Mouse (Mus musculus): ENCODE measurements around the gene Pgbd1. TPM values are rescaled to one million over a fixed set of nuclear protein-coding genes. Genes with fewer than 3 reads are reported as not detected.
"Not testable (repeated sequence)": the region's sequence is repeated elsewhere in the genome, so short reads cannot be mapped to it uniquely, and the experiment has no call there.

Pgbd1 gene
- polyA plus RNA-seq, 2 experiments: 1.2 to 1.3 TPM

DNA sequence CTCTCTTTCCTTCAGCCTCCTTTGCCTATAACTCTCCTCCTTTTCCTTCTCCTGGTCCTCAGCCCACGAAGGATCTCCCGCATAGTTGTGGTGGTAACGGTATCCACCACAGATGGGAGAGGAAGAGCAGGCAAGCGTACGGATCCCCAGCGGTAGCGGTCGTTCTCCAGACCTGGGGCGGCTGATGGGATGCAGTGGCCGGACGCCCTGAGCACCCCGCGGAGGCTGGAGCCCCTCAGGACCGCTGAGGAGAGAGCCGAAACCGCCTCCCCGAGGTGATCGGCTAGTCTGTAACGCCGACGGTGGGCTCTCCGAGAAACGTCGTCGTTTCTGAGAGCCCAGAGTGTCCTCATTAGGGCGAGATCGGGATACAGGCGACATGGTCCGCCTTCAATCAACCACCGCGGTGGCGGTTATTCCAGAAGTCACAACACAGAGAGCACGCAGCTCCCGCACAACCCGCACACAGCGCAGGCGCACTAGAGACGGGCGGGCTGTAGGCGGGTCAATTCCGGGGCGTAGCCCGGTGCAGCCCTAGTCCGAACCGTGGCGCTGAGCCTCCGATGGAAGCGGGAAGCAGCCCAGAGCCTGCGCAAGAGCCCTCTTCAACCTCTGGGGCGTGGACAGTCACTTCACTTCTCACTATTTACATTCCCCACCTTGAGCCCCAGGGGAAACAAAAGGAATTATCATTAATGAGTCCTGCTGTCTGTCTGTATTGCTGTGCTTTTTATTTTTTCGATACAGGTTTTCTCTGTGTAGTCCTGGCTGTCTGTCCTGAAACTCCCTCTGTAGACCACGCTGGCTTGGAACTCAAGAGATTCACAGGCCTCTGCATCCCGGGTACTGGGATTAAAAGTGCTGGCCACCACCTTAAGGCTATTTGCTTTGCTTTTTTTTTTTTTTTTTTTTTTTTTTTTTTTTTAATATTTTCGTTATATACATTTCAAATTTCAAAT, 27.5 kb upstream of the Pgbd1 start, which contains the start of gene Nkapl:
Gene Nkapl (minus strand): TSS at position 449 of the 959 bp plus-strand sequence.
- Histone ChIP-seq H3K9me3 (ENCODE audit: control insufficient read depth, low read length) (no peaks in the 10 kb centered on the region), H3K27ac (no peak within 1 kb of the TSS), H3K4me3 (ENCODE audit: insufficient read depth in 1 of 2, low read depth in 2 of 2, low read length in 2 of 2) (peak within 1 kb of the TSS; percentile 64 to 84), H3K27me3 (ENCODE audit: control insufficient read depth, insufficient read depth, low read length) (peaks cover 8% of the 10 kb centered on the region), H3K9ac (replicated peaks) (peak within 1 kb of the TSS; percentile 76), H3K4me2 (ENCODE audit: low read depth) (peak within 1 kb of the TSS; percentile 97), H3K4me1 (replicated peaks; ENCODE audit: control insufficient read depth in 2 of 2, insufficient read depth in 2 of 2, low read length in 1 of 2) (peaks cover 7 to 8% of the 10 kb centered on the region in 2 experiments), H3K36me3 (replicated peaks; ENCODE audit: control insufficient read depth, insufficient read depth, low read depth) (no peaks in the 10 kb centered on the region)
- ATAC-seq (ENCODE audit: insufficient read depth): peak; percentile 100
- peak; percentile 81 to 85 (median 82) for DNase-seq (ENCODE audit: low read depth in 3 of 3, low spot score in 3 of 3)
- TF ChIP-seq EP300 (IDR thresholded peaks at IDR 0.05; ENCODE audit: low read depth): no peak
- peak; percentile 29 for TF ChIP-seq CTCF (IDR thresholded peaks at IDR 0.05; ENCODE audit: low read depth)
- WGBS (ENCODE audit: insufficient replicate concordance): under 1% methylated on average over 54 of the region's 54 CpGs

DNA sequence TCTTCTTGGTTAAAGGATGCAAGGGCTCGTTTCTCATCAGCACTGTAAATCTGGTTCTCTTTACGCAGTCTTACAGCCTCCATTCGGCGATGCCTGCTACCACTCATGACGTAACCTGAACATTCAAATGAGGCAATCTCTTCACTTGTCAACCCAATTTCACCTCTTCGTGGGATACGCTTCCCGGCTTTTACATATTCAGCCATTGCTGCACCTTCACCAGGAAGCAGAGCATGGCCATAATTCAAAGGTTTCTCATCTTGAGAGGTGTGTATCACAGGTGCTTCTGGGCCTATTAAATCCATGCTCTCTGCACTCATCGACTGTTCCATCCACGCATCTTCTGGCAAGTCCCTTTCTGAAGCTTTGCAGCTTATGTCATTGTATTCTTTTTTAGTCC, 26.5 kb upstream of the Pgbd1 start:
- 70% methylated on average over 10 of the region's 10 CpGs for WGBS (ENCODE audit: insufficient replicate concordance)
- H3K4me1 ChIP-seq (replicated peaks; ENCODE audit: control insufficient read depth in 2 of 2, insufficient read depth in 2 of 2, low read length in 1 of 2): peaks cover 3 to 6% of the 10 kb centered on the region in 2 experiments
- no peaks in the 10 kb centered on the region for H3K36me3 ChIP-seq (replicated peaks; ENCODE audit: control insufficient read depth, insufficient read depth, low read depth)
- no peak overlapping the region for H3K9ac ChIP-seq (replicated peaks)
- peak overlapping the region; percentile 97 for H3K4me2 ChIP-seq (ENCODE audit: low read depth)
- peaks cover 8% of the 10 kb centered on the region for H3K27me3 ChIP-seq (ENCODE audit: control insufficient read depth, insufficient read depth, low read length)
- H3K9me3 ChIP-seq (ENCODE audit: control insufficient read depth, low read length): no peaks in the 10 kb centered on the region
- no peak for DNase-seq (ENCODE audit: low read depth in 3 of 3, low spot score in 3 of 3)
- no peak for ATAC-seq (ENCODE audit: insufficient read depth)
- no peak overlapping the region for H3K4me3 ChIP-seq (ENCODE audit: insufficient read depth in 1 of 2, low read depth in 2 of 2, low read length in 2 of 2)
- TF ChIP-seq CTCF (IDR thresholded peaks at IDR 0.05; ENCODE audit: low read depth) (no peak), EP300 (IDR thresholded peaks at IDR 0.05; ENCODE audit: low read depth) (no peak)
- H3K27ac ChIP-seq: no peak overlapping the region

DNA sequence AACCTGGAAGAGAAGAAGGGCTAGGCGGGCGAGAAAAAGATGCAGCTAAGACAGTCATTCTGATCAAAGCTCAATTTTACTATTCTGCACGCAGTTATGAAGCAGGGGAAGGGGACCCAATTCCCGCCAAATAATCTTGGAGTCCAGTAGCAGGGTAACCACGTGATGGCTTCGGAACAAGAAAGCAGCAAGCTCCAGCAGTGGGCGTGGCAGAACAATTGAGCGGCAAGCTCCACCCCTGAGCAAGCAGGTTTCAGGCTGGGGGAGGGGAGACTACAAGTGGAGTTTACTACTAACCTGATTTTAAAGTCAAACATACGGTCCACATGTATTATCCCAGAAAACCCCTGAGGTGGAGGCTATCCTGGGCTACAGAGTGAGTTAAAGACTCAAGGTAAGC, 21.7 kb upstream of the Pgbd1 start:
- H3K4me2 ChIP-seq (ENCODE audit: low read depth); H3K27ac ChIP-seq; H3K27me3 ChIP-seq (ENCODE audit: control insufficient read depth, insufficient read depth, low read length); H3K9me3 ChIP-seq (ENCODE audit: control insufficient read depth, low read length); ATAC-seq (ENCODE audit: insufficient read depth); H3K9ac ChIP-seq (replicated peaks); H3K4me1 ChIP-seq (replicated peaks; ENCODE audit: control insufficient read depth in 2 of 2, insufficient read depth in 2 of 2, low read length in 1 of 2); H3K36me3 ChIP-seq (replicated peaks; ENCODE audit: control insufficient read depth, insufficient read depth, low read depth); DNase-seq (ENCODE audit: low read depth in 3 of 3, low spot score in 3 of 3); H3K4me3 ChIP-seq (ENCODE audit: insufficient read depth in 1 of 2, low read depth in 2 of 2, low read length in 2 of 2): not testable (repeated sequence)
- WGBS (ENCODE audit: insufficient replicate concordance): 40% methylated on average over 9 of the region's 9 CpGs

DNA sequence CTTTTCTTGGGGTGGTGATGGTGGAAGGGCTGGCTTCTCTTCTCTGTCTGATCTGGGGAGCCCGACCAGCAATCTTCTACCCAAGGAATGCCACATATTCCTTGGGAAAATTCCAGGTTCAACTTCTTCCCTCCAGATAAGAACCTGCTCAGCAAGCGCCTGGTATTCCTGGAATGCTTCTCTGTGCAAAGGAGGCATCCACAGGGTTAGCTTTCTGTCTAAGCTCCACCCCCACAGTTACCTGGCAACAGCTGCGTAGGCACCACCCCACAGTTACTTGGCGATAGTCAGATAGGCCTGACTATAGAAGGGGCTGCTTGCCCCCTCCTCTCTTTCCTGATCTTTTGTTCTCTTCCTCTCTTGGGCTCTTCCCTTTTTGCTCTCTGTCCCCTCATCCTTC, 15.5 kb upstream of the Pgbd1 start:
- H3K36me3 ChIP-seq (replicated peaks; ENCODE audit: control insufficient read depth, insufficient read depth, low read depth): no peaks in the 10 kb centered on the region
- WGBS (ENCODE audit: insufficient replicate concordance): 26% methylated on average over 4 of the region's 4 CpGs
- H3K4me3 ChIP-seq (ENCODE audit: insufficient read depth in 1 of 2, low read depth in 2 of 2, low read length in 2 of 2): no peak overlapping the region
- H3K9ac ChIP-seq (replicated peaks): no peak overlapping the region
- TF ChIP-seq EP300 (IDR thresholded peaks at IDR 0.05; ENCODE audit: low read depth): no peak
- no peak for TF ChIP-seq CTCF (IDR thresholded peaks at IDR 0.05; ENCODE audit: low read depth)
- no peaks in the 10 kb centered on the region for H3K9me3 ChIP-seq (ENCODE audit: control insufficient read depth, low read length)
- no peak overlapping the region for H3K4me2 ChIP-seq (ENCODE audit: low read depth)
- H3K27ac ChIP-seq: no peak overlapping the region
- DNase-seq (ENCODE audit: low read depth in 3 of 3, low spot score in 3 of 3): no peak
- ATAC-seq (ENCODE audit: insufficient read depth): no peak
- H3K27me3 ChIP-seq (ENCODE audit: control insufficient read depth, insufficient read depth, low read length): no peaks in the 10 kb centered on the region
- peaks cover 2 to 13% of the 10 kb centered on the region in 2 experiments; a peak in 3 of 4 replicates for H3K4me1 ChIP-seq (replicated peaks; ENCODE audit: control insufficient read depth in 2 of 2, insufficient read depth in 2 of 2, low read length in 1 of 2)

DNA sequence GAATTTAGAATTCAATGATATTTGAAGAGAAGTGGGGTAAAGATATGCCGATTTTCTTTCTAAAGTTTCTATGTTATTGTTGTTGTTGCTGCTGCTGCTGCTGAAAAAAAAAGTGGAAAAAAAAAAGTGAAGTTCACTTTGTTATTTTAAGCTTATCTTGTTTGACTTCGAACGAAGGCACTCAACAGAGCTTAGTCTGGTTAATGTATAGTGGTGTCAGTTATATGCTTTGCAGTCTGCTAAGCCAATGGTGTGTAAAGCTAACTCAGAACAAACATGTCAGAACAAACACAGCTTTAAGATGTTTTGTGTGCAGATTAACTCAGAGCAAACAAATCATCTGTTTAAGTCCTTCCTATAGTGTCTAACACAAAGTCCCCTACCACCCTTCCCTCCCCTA, 13.3 kb upstream of the Pgbd1 start:
- WGBS (ENCODE audit: insufficient replicate concordance): 54% methylated on average over 3 of the region's 3 CpGs

More for the DNA sequence above, 13.3 kb upstream of the Pgbd1 start:
- Histone ChIP-seq H3K4me2 (ENCODE audit: low read depth) (peak overlapping the region; percentile 77), H3K4me1 (replicated peaks; ENCODE audit: control insufficient read depth in 2 of 2, insufficient read depth in 2 of 2, low read length in 1 of 2) (peaks cover 2 to 13% of the 10 kb centered on the region in 2 experiments; a peak in 3 of 4 replicates), H3K9me3 (ENCODE audit: control insufficient read depth, low read length) (no peaks in the 10 kb centered on the region), H3K27ac (no peak overlapping the region), H3K9ac (replicated peaks) (no peak overlapping the region), H3K27me3 (ENCODE audit: control insufficient read depth, insufficient read depth, low read length) (no peaks in the 10 kb centered on the region), H3K4me3 (ENCODE audit: insufficient read depth in 1 of 2, low read depth in 2 of 2, low read length in 2 of 2) (peak overlapping the region in 1 of 2 experiments; percentile 68; a peak in 2 of 4 replicates), H3K36me3 (replicated peaks; ENCODE audit: control insufficient read depth, insufficient read depth, low read depth) (no peaks in the 10 kb centered on the region)
- DNase-seq (ENCODE audit: low read depth in 3 of 3, low spot score in 3 of 3) (no peak), ATAC-seq (ENCODE audit: insufficient read depth) (peak; percentile 59; the same call in 1 of the 2 replicates)
- no peak for TF ChIP-seq CTCF (IDR thresholded peaks at IDR 0.05; ENCODE audit: low read depth)
- no peak for TF ChIP-seq EP300 (IDR thresholded peaks at IDR 0.05; ENCODE audit: low read depth)
